ENCODE assay signal across 20 mouse cellular contexts in the genomic region with DNA sequence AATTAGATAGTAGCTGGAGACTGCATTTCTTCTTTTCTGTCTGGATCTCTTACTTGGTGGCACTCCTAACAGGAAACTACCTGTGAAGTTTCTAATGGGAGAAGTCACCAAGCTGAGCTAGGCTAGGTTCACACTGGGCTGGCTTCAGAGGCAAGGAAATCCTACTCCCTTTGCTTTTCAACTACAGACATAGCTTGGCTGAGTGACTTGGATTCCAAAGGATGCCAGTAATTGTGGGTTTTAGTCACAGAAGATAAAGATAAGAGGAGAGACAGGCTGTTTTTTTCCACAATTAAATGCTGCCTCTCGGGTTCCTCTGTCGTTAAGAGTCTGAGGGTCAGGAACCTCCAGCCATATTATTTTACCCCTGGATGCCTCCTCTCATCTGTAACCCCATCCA. TPM values are rescaled to one million over a fixed set of nuclear protein-coding genes. Genes with fewer than 3 reads are reported as not detected.
DNase-seq lines count a peak whose midpoint lies in the region; ATAC-seq and TF ChIP-seq lines count a peak whose summit lies in the region.
"Had no signal": no experiment of that assay in that cellular context is flagged by ENCODE, and none has a peak within 500 bp of the region (broad histone marks: within the 10 kb centered on the region; RNA-seq: fewer than 3 reads in every experiment).

No protein-coding gene starts in this region.

- intact Hi-C loops in heart, adult 2 months (cut with DNase I) = no loop called here

- H3K27ac ChIP-seq in embryonic facial prominence, embryonic 14.5 days (replicated peaks; ENCODE audit: low read depth, low read length) = no peak overlapping the region
- no peak overlapping the region for H3K27ac ChIP-seq in embryonic facial prominence, embryonic 10.5 days (replicated peaks)
- 0 out of 2 replicates have a peak overlapping the region, but pooled peaks have one; percentile 15 for H3K27ac ChIP-seq in heart, postnatal 0 days (ENCODE audit: low read depth)
- no peak overlapping the region for H3K27ac ChIP-seq in heart, adult 2 months
- peak overlapping the region; percentile 14; the same call in 1 of the 2 replicates for H3K27ac ChIP-seq in midbrain, embryonic 11.5 days (ENCODE audit: low read depth, low read length)
- no peak overlapping the region for H3K27ac ChIP-seq in midbrain, postnatal 0 days (ENCODE audit: low read depth, low read length)
- H3K27ac ChIP-seq: midbrain, embryonic 15.5 days had no signal

- peak; percentile 26 for DNase-seq in embryonic facial prominence, embryonic 14.5 days (ENCODE audit: low spot score)
- no peak for DNase-seq in embryonic facial prominence, embryonic 10.5 days (ENCODE audit: low spot score)
- DNase-seq in heart, postnatal 0 days (ENCODE audit: low spot score) = no peak
- DNase-seq in heart, adult 2 months = no peak
- no peak for DNase-seq in midbrain, embryonic 11.5 days (ENCODE audit: low spot score, missing footprints)
- DNase-seq in midbrain, postnatal 0 days (ENCODE audit: low spot score) = no peak
- no peak for DNase-seq in lung, postnatal 10 days
- DNase-seq: adrenal gland, postnatal 25 days; B cell, adult 2 months; cerebellum, adult 11-12 months; cerebellum, postnatal 36 days; forebrain, postnatal 0 days; retina, postnatal 1 day; thymus, adult 2 months had no signal

- WGBS in embryonic facial prominence, embryonic 14.5 days = 24% methylated on average over 2 of the region's 2 CpGs
- WGBS in embryonic facial prominence, embryonic 10.5 days = 31% methylated on average over 2 of the region's 2 CpGs
- WGBS in heart, postnatal 0 days = 13% methylated on average over 2 of the region's 2 CpGs
- WGBS in heart, adult 2 months = 37% methylated on average over 2 of the region's 2 CpGs
- 10% methylated on average over 2 of the region's 2 CpGs for WGBS in midbrain, embryonic 11.5 days
- WGBS in midbrain, postnatal 0 days = 15% methylated on average over 2 of the region's 2 CpGs

- peaks cover 24% of the 10 kb centered on the region for H3K4me1 ChIP-seq in embryonic facial prominence, embryonic 14.5 days (ENCODE audit: control insufficient read depth, insufficient read depth, low read length)
- peaks cover 22% of the 10 kb centered on the region for H3K4me1 ChIP-seq in embryonic facial prominence, embryonic 10.5 days
- peaks cover 19% of the 10 kb centered on the region for H3K4me1 ChIP-seq in heart, postnatal 0 days (ENCODE audit: control insufficient read depth, insufficient read depth)
- H3K4me1 ChIP-seq in heart, adult 2 months (ENCODE audit: control insufficient read depth, insufficient read depth, low read length) = peaks cover 8% of the 10 kb centered on the region
- peaks cover 28% of the 10 kb centered on the region for H3K4me1 ChIP-seq in midbrain, embryonic 11.5 days (ENCODE audit: control insufficient read depth, insufficient read depth, low read length)
- peaks cover 4% of the 10 kb centered on the region; the same call in 1 of the 2 replicates for H3K4me1 ChIP-seq in midbrain, postnatal 0 days (ENCODE audit: insufficient read depth, low read length)

- no peak for ATAC-seq in embryonic facial prominence, embryonic 14.5 days (ENCODE audit: low read depth)
- no peak for ATAC-seq in heart, postnatal 0 days (ENCODE audit: insufficient read depth, low read depth)
- ATAC-seq in midbrain, embryonic 11.5 days (ENCODE audit: low FRiP score) = no peak
- ATAC-seq in midbrain, postnatal 0 days (ENCODE audit: low FRiP score) = no peak
- ATAC-seq in erythroblast, adult 5-6 weeks (replicated peaks; ENCODE audit: low FRiP score, poor library complexity, severe bottlenecking) = no peak
- ATAC-seq: forebrain, postnatal 0 days; hindbrain, embryonic 16.5 days; intestine, embryonic 16.5 days; lung, postnatal 0 days; midbrain, embryonic 15.5 days had no signal

- no peak for TF ChIP-seq POLR2A in heart, adult 2 months (IDR thresholded peaks at IDR 0.05; ENCODE audit: insufficient read depth, low read depth, low read length)

- H3K4me3 ChIP-seq in embryonic facial prominence, embryonic 14.5 days (ENCODE audit: low read depth, low read length) = no peak overlapping the region
- H3K4me3 ChIP-seq in embryonic facial prominence, embryonic 10.5 days = no peak overlapping the region
- H3K4me3 ChIP-seq in heart, postnatal 0 days (ENCODE audit: low read depth, low read length) = no peak overlapping the region
- no peak overlapping the region for H3K4me3 ChIP-seq in heart, adult 2 months
- no peak overlapping the region for H3K4me3 ChIP-seq in midbrain, embryonic 11.5 days (ENCODE audit: low read depth, low read length)
- no peak overlapping the region for H3K4me3 ChIP-seq in midbrain, postnatal 0 days (ENCODE audit: low read depth, low read length)
- H3K4me3 ChIP-seq: erythroblast, embryonic 14.5 days; midbrain, embryonic 15.5 days had no signal

- no peaks in the 10 kb centered on the region; the same call in 1 of the 2 replicates for H3K79me2 ChIP-seq in heart, adult 2 months (replicated peaks; ENCODE audit: control insufficient read depth, insufficient read depth, low read length)

- no peaks in the 10 kb centered on the region for H3K27me3 ChIP-seq in embryonic facial prominence, embryonic 14.5 days (replicated peaks; ENCODE audit: control insufficient read depth, insufficient read depth, low read length)
- no peaks in the 10 kb centered on the region for H3K27me3 ChIP-seq in embryonic facial prominence, embryonic 10.5 days (replicated peaks; ENCODE audit: low read depth, poor library complexity, severe bottlenecking)
- no peaks in the 10 kb centered on the region for H3K27me3 ChIP-seq in heart, postnatal 0 days (ENCODE audit: control insufficient read depth, insufficient read depth, low read length)
- H3K27me3 ChIP-seq in heart, adult 2 months (ENCODE audit: control insufficient read depth, insufficient read depth, low read length) = no peaks in the 10 kb centered on the region
- H3K27me3 ChIP-seq in midbrain, embryonic 11.5 days (ENCODE audit: control insufficient read depth, insufficient read depth, low read length) = no peaks in the 10 kb centered on the region
- no peaks in the 10 kb centered on the region for H3K27me3 ChIP-seq in midbrain, postnatal 0 days (ENCODE audit: insufficient read depth, low read length)
- H3K27me3 ChIP-seq: midbrain, embryonic 15.5 days had no signal

- TF ChIP-seq EP300 in heart, postnatal 0 days (IDR thresholded peaks at IDR 0.05; ENCODE audit: low read depth) = no peak
- TF ChIP-seq EP300 in heart, adult 2 months (IDR thresholded peaks at IDR 0.05; ENCODE audit: insufficient read depth, low read depth, low read length) = no peak

- no peak for TF ChIP-seq CTCF in heart, postnatal 0 days (IDR thresholded peaks at IDR 0.05; ENCODE audit: low read depth)
- no peak for TF ChIP-seq CTCF in heart, adult 2 months (IDR thresholded peaks at IDR 0.05)
- TF ChIP-seq CTCF in midbrain, postnatal 0 days (IDR thresholded peaks at IDR 0.05) = no peak

- H3K36me3 ChIP-seq in embryonic facial prominence, embryonic 14.5 days (ENCODE audit: control insufficient read depth, insufficient read depth, low read length) = no peaks in the 10 kb centered on the region
- H3K36me3 ChIP-seq in embryonic facial prominence, embryonic 10.5 days (replicated peaks) = peaks cover 12% of the 10 kb centered on the region
- no peaks in the 10 kb centered on the region for H3K36me3 ChIP-seq in heart, postnatal 0 days (replicated peaks; ENCODE audit: control insufficient read depth, insufficient read depth, low read length)
- H3K36me3 ChIP-seq in heart, adult 2 months (ENCODE audit: control insufficient read depth, insufficient read depth, low read length) = peaks cover 14% of the 10 kb centered on the region
- H3K36me3 ChIP-seq in midbrain, embryonic 11.5 days (ENCODE audit: control insufficient read depth, insufficient read depth, low read length) = no peaks in the 10 kb centered on the region
- H3K36me3 ChIP-seq in midbrain, postnatal 0 days (ENCODE audit: insufficient read depth, low read length) = no peaks in the 10 kb centered on the region
- H3K36me3 ChIP-seq: midbrain, embryonic 15.5 days had no signal

- H3K9me3 ChIP-seq in embryonic facial prominence, embryonic 14.5 days (ENCODE audit: control insufficient read depth, low read length) = no peaks in the 10 kb centered on the region
- no peaks in the 10 kb centered on the region for H3K9me3 ChIP-seq in embryonic facial prominence, embryonic 10.5 days
- no peaks in the 10 kb centered on the region for H3K9me3 ChIP-seq in heart, postnatal 0 days (replicated peaks; ENCODE audit: control insufficient read depth, low read length)
- no peaks in the 10 kb centered on the region for H3K9me3 ChIP-seq in midbrain, embryonic 11.5 days (ENCODE audit: control insufficient read depth, low read length)
- H3K9me3 ChIP-seq in midbrain, postnatal 0 days (ENCODE audit: low read length) = no peaks in the 10 kb centered on the region
- H3K9me3 ChIP-seq: midbrain, embryonic 15.5 days had no signal

- H3K9ac ChIP-seq in embryonic facial prominence, embryonic 14.5 days (ENCODE audit: low read depth, low read length) = no peak overlapping the region
- H3K9ac ChIP-seq in heart, postnatal 0 days (replicated peaks; ENCODE audit: low read depth, low read length) = no peak overlapping the region
- H3K9ac ChIP-seq in heart, adult 2 months (ENCODE audit: low read depth, low read length) = no peak overlapping the region
- H3K9ac ChIP-seq in midbrain, embryonic 11.5 days (ENCODE audit: low read length) = no peak overlapping the region
- H3K9ac ChIP-seq in midbrain, postnatal 0 days (replicated peaks; ENCODE audit: low read length, poor library complexity, severe bottlenecking) = no peak overlapping the region
- H3K9ac ChIP-seq: forebrain, postnatal 0 days; midbrain, embryonic 15.5 days had no signal

- no peak overlapping the region for H3K4me2 ChIP-seq in embryonic facial prominence, embryonic 14.5 days (ENCODE audit: low read depth, low read length)
- no peak overlapping the region for H3K4me2 ChIP-seq in heart, postnatal 0 days (ENCODE audit: low read depth, low read length)
- no peak overlapping the region for H3K4me2 ChIP-seq in midbrain, embryonic 11.5 days
- no peak overlapping the region for H3K4me2 ChIP-seq in midbrain, postnatal 0 days (ENCODE audit: low read depth, low read length, poor library complexity, severe bottlenecking)
- H3K4me2 ChIP-seq: midbrain, embryonic 15.5 days had no signal

RNA-seq across cellular contexts. Expression of a gene that starts 43.9 kb away (rescaled TPM):
- polyA plus RNA-seq in embryonic facial prominence, embryonic 14.5 days (2014; fragmentation: Nextera tagmentation; extraction: Ambion mirVana) = 143 and 170 TPM in 2 replicates
- 118 and 122 TPM in 2 replicates for polyA plus RNA-seq in embryonic facial prominence, embryonic 10.5 days (2016; fragmentation: Nextera tagmentation; extraction: Ambion mirVana)
- 95.1 and 105 TPM in 2 replicates for total RNA-seq in heart, postnatal 0 days (2014; rRNA removed; ENCODE audit: low replicate concordance)
- polyA plus RNA-seq in heart, postnatal 0 days (2015; fragmentation: Nextera tagmentation; extraction: Ambion mirVana) = 99.4 and 106 TPM in 2 replicates
- total RNA-seq in heart, adult 2 months (2021) = 10 to 100 TPM; 37.7 to 39.0 TPM
- 26.2 and 53.5 TPM in 2 replicates for polyA plus RNA-seq in heart, adult 2 months (2012; rRNA removed)
- polyA plus RNA-seq in midbrain, embryonic 11.5 days (2014; fragmentation: Nextera tagmentation; extraction: Ambion mirVana) = 212 and 215 TPM in 2 replicates
- 40.6 and 61.9 TPM in 2 replicates for total RNA-seq in midbrain, postnatal 0 days (2014; rRNA removed)
- polyA plus RNA-seq in midbrain, postnatal 0 days (2015; fragmentation: Nextera tagmentation; extraction: Ambion mirVana) = 55.7 and 58.9 TPM in 2 replicates
- 16.1 and 16.5 TPM in 2 replicates for total RNA-seq in erythroblast, adult 5-6 weeks (2015; ENCODE audit: low replicate concordance)
- 11.9 and 12.5 TPM in 2 replicates for total RNA-seq in erythroblast, adult 5-6 weeks (2017; ENCODE audit: low replicate concordance)

Comparison
In these comparisons a context has a peak if more than half of its experiments do, and no peak if none do; other contexts are left out.
1. H3K27ac ChIP-seq: peak in heart, postnatal 0 days (single experiment) and midbrain, embryonic 11.5 days (single experiment); none in embryonic facial prominence, embryonic 14.5 days (single experiment), embryonic facial prominence, embryonic 10.5 days (single experiment), heart, adult 2 months (single experiment) and midbrain, postnatal 0 days (single experiment).